8 mouse cellular contexts compared by ENCODE assay signal in genomic region chr13:70883891-70884890, GRCm38 (mm10). TPM values are rescaled to one million over a fixed set of nuclear protein-coding genes. Genes with fewer than 3 reads are reported as not detected.
DNase-seq lines count a peak whose midpoint lies in the region; ATAC-seq and TF ChIP-seq lines count a peak whose summit lies in the region.
"Had no signal": no experiment of that assay in that cellular context is flagged by ENCODE, and none has a peak within 500 bp of the region (broad histone marks: within the 10 kb centered on the region; RNA-seq: fewer than 3 reads in every experiment).

No protein-coding gene starts in this region.

- H3K4me3 ChIP-seq in left cerebral cortex, adult 2 months, result no peak overlapping the region
- H3K4me3 ChIP-seq: liver, embryonic 13.5 days had no signal

- peak; percentile 94 for ATAC-seq in frontal cortex, adult (ENCODE audit: low TSS enrichment)
- no peak for ATAC-seq in granulocyte monocyte progenitor cell, adult 5-6 weeks (replicated peaks; ENCODE audit: poor library complexity, severe bottlenecking)

- intact Hi-C loops in heart, postnatal 36 days (cut with DNase I), result no loop called here
- intact Hi-C loops in left cerebral cortex, adult 2 months (cut with DNase I), result no loop called here

- DNase-seq in adipocyte (ENCODE audit: low spot score), result peak; percentile 6
- DNase-seq in adrenal gland, postnatal 10 days, result peak; percentile 66
- DNase-seq in heart, postnatal 36 days, result peak; percentile 53 to 59
- peak; percentile 53 to 66 for DNase-seq in left cerebral cortex, adult 2 months (ENCODE audit: extremely low spot score in 1 of 2, low spot score in 2 of 2)
- peak; percentile 57 for DNase-seq in ovary, postnatal 36 days (ENCODE audit: low spot score)
- DNase-seq: liver, embryonic 13.5 days had no signal

- H3K27ac ChIP-seq in left cerebral cortex, adult 2 months, result peak overlapping the region; percentile 36; the same call in 1 of the 2 replicates
- H3K27ac ChIP-seq: liver, embryonic 13.5 days had no signal

- TF ChIP-seq CTCF in left cerebral cortex, adult 2 months (IDR thresholded peaks at IDR 0.05), result no peak

RNA-seq across cellular contexts. Expression of gene Adamts16, which starts 42.6 kb away (rescaled TPM):
- 1 to 10 TPM; 1.4 to 2.2 TPM for total RNA-seq in adrenal gland, postnatal 10 days (2021)
- not detected for total RNA-seq in heart, postnatal 36 days (2021)
- 1 to 10 TPM; 5.5 to 5.7 TPM for total RNA-seq in left cerebral cortex, adult 2 months (2021)
- not detected in 2 replicates for total RNA-seq in granulocyte monocyte progenitor cell, adult 5-6 weeks (2014; fragmentation: Nextera tagmentation)
- total RNA-seq in granulocyte monocyte progenitor cell, adult 5-6 weeks (2017), result not detected in 2 replicates

Comparison
In these comparisons a context has a peak if more than half of its experiments do, and no peak if none do; other contexts are left out.
1. DNase-seq: peak in every context shown above with its lines; median percentile 66 in adrenal gland, postnatal 10 days; 60 in left cerebral cortex, adult 2 months; 57 in ovary, postnatal 36 days; 56 in heart, postnatal 36 days; 6 in adipocyte.